Mouse (Mus musculus): Measurements from ENCODE around the gene Lemd1.
"Not testable (repeated sequence)": the region's sequence is repeated elsewhere in the genome, so short reads cannot be mapped to it uniquely, and the experiment has no call there.

Gene Lemd1

DNA sequence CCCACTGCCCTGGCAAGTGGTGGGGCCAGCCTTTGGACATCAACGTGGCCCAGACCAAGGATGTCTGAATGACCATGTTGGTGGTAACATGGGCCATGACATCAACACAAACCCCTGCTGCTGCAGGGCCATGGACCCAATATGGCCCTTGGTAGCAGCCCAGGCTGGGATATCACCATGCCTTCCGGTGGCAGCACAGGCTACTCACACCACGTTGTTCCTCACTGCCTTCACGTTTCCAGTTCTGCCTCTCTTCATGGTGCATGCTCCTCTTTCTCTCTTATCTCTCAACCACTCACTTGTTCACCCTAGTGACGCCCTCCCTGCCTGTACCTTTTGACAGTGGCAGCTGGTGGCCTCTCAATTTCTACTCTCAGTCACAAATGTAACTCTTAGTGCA is 53.8 kb downstream of the Lemd1 start:
- no peak for DNase-seq (ENCODE audit: low spot score in 2 of 2)

DNA sequence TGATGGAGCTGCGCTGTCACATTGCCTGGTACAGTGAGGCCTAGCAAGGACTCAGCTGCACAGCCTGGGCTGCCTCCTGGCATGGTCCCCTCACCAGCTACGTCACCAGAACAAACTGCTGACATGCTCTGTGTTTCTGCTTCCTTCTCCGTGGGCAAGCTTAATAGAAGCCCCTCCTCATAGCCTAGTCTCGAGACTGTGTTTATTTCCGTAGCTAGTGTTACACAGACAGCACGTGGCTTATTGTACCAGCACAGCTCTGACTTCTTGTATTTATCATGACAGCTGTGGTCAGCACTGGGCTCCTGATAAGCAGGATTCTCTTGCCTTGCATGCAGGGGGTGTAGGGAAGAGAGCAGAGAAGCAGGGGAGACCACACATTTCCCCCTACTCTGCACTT is 54.9 kb downstream of the Lemd1 start:
- DNase-seq (ENCODE audit: low spot score in 2 of 2), result no peak

DNA sequence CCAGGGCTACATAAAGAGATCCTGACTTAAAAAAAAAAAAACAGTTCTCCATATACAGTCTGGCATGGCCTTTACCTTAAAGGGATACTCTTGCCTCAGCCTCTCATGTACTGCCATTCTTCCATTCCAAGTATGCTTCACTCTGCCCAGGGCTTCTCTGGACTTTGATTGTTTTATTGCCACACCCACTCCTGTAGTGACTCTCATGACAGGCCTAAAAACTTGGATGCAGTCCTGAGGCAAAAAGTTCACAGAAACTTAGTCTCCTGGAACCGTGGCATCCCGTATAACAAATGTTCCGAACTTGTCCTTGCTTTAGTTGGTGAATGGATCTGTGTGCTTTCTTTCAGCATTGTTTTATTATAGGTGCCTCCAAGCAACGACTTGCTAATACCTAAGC is 55.4 kb downstream of the Lemd1 start:
- DNase-seq (ENCODE audit: low spot score in 2 of 2), result no peak

DNA sequence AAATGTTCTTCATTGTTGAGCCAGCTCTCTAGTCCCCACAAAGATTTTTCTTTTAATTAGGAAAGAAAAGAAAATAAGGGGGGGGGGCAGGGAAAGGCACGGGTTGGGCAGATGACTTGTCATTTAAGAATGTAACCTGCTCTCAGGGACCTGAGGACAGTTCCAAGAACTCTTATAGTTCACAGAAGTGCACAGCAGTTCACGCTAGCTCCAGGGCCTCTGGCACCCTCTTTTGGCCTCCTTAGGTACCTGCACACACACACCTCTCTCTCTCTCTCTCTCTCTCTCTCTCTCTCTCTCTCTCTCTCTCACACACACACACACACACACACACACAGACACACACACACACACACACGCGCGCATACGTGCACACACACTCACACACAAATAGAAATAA is 63.2 kb downstream of the Lemd1 start:
- no peak for DNase-seq (ENCODE audit: low spot score in 2 of 2)

DNA sequence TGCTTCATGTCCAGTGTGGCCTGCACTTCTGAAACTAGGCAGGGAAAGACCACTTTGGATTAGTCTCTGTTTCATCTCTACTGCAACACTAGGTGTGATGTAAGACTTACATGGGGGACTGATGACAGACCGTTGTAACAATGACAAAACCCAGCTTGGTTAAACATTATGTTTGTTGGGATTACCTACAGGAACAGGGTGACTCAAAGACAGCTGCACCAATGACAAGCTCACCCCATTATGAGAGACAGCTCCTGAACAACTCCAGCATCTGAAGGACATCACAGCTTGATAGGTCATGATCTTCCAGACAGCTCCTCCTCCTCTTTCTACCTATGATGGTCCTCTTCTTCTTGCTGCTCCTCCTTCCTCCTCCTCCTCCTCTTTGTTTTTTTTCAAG is 69.1 kb downstream of the Lemd1 start:
- no peak for DNase-seq (ENCODE audit: low spot score in 2 of 2)

DNA sequence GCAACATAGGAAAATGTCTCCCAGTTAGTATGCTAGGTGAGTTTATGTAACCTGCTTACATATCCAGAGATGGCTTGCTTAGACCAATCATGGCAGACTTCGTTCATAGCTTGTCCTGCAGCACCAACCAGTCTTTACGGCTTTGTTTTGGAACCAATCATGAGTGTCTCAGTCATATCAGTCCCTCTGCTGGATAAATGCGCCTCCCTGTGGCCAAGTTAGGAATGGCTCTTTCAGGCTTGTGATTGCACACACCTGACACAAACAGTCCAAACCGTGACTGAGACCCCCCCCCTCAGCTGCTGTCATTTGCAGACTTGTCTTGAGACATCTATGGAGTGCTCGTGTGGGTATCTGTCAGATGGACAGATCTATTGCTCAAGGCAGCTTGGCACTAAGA is 69.8 kb downstream of the Lemd1 start:
- no peak for DNase-seq (ENCODE audit: low spot score in 2 of 2)

DNA sequence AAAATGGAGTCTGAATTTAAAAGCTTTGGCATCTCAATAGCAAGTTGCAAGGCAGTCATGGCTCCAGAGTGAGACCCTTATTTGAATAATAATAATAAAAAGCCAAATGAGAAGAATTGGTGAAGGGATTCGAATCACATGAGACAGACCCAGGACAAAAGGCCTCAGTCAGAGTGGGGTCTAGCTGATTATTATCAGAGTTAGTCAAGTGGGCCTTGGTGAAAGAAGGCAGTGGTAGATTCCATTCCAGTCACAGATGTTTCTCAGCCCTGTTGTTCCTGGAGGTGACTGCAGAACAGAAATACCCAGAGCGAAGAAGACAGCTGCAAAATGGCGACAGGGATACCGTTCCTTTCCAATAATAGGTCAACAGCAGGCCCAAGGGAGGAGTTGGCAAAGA is 72.4 kb downstream of the Lemd1 start:
- DNase-seq (ENCODE audit: low spot score in 2 of 2), result no peak

DNA sequence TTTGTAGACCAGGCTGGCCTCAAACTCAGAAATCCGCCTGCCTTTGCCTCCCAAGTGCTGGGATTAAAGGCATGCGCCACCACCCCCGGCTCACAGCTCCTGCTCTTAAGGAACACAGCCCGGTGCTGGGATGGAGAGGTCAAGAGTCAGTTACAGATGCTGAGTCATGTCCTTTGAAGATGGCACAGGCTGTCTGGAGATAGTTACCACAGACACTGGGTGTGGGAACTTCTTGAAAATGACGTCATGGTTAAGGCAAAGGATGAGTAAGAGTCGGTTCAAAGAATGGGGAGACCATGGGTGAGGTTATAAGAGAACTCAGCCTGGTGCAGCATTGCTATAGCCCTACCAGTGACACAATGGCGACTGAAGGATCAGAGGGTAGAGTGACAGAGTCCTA is 73.3 kb downstream of the Lemd1 start:
- DNase-seq (ENCODE audit: low spot score in 2 of 2), result no peak

DNA sequence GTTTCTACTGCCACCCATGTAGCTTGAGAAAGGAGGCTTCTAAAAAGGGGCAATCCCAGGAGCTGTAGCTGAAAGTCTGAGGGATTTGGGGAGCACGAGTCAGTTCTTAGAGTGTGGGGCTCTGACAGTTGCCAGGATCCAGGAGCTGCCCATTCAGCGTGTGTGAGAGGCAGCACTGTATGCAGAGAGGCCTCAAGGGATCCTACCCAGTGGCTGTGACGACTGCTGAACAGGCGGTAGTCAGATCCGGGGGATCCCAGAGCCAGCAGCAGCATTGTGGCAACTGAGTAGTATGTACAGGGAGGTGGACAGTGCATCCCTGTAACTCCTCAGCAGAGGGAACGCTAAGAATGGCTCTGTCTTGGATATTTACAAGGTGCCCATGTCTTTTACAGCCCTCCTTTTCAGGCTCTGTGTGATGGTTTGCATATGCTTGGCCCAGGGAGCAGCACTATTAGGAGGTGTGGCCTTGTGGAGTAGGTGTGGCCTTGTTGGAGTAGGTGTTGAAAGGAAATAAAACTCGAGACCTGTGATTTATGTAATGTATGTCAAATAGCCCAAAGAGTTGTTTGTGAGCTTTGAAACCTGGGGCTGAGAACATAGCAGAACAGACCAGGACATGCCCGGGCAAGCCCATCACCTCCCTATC is 74.1 kb downstream of the Lemd1 start:
- no peak for DNase-seq (ENCODE audit: low spot score in 2 of 2)

DNA sequence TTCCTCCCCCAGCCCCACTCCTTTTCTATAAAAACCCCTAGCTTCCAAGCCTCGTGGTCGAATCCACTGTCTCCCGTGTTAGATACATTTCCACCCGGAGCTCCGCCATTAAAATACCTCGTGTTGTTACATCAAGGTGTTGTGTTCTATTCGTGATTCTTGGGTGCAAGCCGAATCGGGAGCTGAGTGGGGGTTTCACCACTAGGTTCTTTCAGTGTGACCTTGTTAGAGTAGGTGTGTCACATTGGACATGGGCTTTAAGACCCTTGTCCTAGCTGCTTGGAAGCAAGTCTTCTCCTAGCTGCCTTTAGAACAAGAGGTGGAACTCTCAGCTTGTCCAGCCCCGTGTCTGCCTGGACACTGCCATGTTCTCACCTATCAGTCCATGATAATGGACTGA is 74.7 kb downstream of the Lemd1 start:
- no peak for DNase-seq (ENCODE audit: low spot score in 2 of 2)

DNA sequence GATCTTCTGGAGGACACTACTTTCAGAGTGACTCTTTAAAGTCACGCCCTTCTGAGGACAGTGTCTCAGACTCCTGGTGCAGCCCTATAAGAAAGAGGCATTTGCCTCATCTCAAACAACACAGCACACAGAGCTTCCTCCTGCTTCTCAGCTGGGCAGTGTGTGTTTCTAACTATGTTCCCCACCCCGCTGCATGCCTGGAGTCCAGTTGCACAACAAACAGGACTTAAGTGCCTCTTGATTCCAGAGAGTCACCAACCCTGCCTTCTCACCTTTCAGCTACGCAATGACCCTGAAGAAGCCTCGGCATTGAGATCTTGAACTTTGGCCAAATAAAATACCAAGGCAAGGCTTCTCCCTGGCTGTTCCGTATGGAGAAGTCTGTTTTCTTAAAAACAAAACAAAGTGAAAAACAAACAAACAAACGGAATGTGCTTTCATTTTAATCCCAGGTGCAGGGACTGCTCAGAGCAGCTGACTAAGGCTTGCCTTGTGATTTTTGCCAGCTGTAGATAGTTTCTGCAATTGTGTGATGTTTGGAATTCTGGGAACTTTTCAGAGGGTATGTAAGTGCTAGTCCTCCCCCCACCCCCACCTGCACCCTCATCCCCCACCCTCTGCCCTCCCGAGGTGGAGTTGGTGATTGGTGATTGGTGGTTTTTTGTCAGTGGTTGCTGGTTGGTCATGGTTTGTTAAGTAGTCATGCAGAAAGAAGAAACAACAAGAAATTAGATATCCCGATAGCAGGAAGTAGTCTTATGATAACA is 75.7 kb downstream of the Lemd1 start:
- DNase-seq (ENCODE audit: low spot score in 2 of 2), result no peak

DNA sequence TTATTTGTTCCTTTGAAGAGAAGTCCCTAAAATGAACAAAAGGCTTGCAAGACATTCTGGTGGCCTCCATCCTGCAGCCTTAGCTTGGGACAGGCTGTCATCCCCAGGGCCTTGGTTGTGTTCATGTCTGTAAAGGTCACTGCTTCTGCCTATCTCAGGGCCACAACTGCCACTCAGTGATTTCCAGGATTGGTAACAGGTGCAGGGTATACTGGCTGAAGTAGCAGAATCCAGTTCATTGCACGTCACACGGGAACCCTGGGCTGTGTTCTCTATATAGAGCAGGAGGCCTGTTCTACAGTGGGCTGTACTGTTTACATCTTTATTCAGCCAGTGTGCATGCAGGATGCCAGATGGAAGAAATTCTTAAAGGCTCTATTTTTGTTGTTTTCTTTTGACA is 76.7 kb downstream of the Lemd1 start:
- peak in 1 of 2 experiments; percentile 37 for DNase-seq (ENCODE audit: low spot score in 2 of 2)

DNA sequence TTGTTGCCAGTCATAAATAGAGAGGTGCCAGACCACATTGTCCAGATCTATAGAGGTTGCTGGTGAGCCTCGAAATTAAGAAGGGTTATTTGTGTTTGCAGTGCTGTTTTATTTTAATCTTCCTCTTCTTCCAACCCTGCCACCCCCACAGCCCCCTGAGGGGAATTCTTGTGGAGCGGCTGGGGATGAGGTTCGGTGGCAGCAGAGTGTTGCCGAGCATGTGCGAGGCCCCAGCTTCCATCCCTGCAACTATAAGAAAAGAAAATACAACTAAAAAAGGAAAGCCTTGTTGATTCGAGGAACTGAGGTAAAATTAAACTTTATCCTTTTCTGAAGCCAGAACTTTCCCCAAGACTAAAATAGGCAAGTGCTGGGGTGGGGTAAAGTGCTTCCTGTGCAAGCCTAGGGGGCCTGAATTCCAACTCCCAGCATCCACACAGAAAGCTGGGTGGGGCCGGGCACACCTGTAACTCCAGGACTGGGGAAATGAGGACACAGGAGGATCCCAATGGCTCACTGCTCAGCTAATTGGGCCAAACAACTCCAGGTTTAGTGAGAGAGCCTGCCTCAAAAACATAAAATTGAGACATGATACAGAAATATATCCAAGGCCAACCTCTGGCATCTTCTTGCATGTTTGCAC is 77.3 kb downstream of the Lemd1 start:
- peak; percentile 17 to 50 for DNase-seq (ENCODE audit: low spot score in 2 of 2)

DNA sequence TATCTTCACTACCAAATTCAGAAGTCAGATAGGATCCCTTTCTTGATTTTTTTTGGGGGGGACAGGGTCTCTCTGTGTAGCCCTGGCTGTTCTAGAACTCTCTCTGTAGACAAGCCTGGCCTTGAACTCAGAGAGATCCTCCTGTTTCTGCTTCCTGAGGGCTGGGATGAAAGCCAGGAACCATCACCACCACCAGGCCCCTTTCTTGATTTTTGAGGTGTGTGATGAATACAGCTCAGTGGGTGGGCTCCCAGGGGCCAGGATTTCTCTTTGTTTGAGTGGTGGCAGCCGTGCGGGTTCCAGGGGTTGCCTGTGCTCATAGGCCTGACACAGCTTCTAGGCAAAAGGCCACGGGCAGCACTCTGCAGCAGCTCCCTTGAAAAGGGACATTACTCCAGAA is 80.0 kb downstream of the Lemd1 start:
- no peak for DNase-seq (ENCODE audit: low spot score in 2 of 2)

DNA sequence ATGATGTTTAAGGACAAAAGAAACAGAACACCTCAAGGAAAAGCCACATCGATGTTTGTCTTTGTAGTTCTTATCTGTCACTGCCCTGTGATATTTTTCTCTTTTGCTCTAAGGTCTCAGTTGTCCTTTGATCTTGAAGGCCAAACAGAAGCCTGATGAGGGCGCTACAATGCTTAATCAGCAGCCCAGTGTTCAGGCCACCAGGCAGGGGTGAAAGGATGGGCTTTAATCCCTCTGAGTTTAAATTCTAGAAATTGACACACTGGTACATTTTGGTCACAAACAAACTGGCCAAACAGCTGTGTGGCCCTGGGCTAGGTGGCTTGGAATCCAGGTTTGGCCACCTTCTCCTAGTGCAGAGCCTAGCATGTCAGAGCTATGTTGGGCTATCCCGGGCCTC is 85.5 kb downstream of the Lemd1 start:
- DNase-seq (ENCODE audit: low spot score in 2 of 2), result no peak

DNA sequence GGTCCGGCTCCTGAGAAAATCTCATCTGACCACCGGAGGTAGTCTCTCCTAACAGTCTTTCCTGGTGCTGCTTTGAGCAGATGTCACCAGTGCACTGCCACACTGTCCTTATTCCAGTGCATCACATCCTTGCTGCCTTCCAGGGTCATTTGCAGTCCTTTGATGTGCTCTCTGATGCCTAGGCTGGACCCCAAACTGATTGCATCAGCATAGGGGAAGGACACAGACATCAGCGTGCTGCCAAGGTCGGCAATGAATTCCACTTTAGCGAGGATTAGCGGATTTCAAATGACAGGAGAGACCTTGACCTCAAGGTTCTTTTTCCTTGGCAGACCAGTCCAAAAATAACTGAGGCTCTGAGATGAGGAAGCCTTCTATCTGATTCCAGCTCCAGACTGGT is 85.9 kb downstream of the Lemd1 start:
- no peak for DNase-seq (ENCODE audit: low spot score in 2 of 2)

DNA sequence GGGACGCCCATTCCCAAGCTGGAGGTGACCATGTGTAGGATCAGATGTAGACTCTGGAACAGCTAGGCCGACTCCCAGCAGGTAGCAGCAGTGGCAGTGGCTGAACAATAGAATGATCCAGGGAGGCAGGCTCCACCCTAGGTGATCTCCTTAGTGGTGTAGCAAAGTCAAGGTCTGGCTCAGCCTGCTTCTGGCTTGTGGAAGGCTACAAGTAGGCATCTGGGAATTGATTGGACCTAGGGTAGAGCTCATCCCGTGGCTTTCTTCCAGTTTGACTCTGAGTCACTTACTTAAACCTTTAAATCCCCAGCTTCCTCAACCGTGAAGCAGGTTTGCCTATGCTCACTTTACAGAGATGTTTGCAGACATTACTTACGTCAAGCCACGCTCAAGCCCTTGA is 89.4 kb downstream of the Lemd1 start:
- not testable (repeated sequence) for DNase-seq (ENCODE audit: low spot score in 2 of 2)

DNA sequence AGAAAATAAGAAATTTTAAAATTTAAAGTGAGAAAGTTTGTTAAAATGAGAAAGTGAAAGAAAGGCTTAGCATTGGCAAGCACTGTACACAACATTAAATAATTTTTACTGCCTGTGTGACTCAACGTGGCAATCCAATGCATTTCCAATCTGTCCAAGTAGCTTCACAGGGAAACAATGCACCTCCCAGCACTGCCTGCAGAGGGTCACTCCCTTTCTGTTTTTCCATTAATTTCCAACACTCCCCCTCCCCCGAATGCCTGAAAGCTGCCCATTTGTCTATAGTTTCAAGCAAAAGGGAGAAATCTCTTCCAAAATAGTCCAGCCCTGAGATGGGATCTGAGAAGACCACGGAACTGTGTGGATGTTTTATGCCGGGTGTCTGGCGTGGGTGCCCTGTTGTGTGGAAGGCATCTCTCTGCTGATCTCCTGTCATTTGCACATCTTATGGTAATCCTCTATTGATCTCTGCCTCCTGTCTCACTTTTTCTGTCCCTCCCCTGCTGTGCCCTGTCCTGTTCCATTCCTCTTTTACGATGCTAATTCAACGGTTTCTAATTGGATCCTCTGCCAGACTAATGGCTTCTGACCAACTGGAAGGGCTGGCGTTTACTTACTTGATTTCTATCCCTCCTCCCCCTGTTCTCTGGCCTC is 90.4 kb downstream of the Lemd1 start:
- DNase-seq (ENCODE audit: low spot score in 2 of 2), result no peak

DNA sequence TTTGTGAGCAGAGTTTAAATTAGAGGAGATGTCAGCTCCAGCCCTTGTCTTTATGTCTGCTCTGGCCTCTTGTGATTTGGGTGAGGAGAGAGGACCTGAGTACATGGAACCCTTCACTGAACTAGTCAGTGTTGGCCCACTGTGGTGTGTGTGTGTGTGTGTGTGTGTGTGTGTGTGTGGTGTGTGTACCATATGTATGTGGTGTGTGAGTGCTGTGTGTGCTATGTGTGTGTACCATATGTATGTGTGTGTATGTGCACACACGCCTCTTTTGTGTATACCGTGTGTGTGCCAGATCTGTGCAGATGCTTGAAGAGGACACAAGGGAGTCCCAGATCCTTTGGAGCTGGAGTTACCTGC is 90.9 kb downstream of the Lemd1 start:
- DNase-seq (ENCODE audit: low spot score in 2 of 2), result no peak

DNA sequence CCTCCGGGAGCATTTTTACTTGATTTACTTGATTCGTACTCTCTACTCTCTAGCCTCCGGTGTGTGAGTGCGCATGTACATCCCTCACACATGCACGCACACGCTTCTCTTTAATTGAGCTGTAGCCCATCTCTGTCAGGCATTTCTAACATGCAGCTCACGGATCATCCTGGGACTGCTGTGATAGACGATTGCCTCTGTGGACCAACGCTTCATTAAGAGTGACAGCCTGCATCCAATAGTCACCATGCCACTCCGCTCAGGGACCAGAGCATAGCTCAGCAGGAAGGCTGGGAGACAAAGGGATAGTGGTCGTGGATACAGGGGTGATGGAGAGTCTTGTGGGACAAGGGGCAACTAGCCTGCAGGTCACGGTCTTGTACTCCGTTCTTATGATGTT is 91.8 kb downstream of the Lemd1 start:
- DNase-seq (ENCODE audit: low spot score in 2 of 2), result no peak

DNA sequence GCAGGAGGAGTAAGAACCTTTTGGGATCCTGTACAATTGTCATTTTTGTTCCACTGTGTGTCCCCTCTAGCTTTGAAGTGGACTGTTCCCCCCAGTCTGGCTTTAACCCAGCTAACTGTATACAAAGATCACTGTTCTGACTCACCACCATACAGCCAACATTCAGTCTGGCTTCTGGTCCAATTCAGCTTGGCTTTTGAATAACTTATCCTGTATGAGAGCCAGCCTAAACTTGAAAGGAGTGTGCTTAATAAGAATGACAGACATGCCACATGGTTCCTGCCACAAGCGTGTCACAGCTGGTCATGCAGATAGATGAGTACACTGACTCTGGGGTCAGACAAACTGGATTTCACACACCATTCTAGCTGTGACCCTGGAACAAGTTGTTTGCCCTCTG is 95.5 kb downstream of the Lemd1 start:
- no peak for DNase-seq (ENCODE audit: low spot score in 2 of 2)

DNA sequence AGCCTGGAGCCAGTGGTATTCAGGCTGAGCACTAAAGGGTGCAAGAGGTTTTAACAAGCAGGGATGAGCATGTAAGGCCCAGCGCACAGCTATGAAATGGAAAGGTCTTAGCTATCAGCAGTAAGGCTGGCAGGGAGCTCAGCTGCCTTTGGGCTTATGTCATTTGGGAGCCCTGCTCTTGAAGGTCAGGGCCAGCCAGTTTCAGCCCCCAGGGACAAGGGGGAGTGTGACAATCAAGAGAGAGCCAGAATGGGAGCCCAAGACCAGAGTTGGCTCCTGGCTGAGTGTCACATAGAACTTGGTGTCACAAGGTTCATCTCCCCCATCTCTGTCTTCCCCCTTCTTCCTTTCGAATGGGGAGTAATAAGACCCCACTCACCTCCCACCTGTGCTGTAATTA is 96.2 kb downstream of the Lemd1 start:
- DNase-seq (ENCODE audit: low spot score in 2 of 2), result no peak

DNA sequence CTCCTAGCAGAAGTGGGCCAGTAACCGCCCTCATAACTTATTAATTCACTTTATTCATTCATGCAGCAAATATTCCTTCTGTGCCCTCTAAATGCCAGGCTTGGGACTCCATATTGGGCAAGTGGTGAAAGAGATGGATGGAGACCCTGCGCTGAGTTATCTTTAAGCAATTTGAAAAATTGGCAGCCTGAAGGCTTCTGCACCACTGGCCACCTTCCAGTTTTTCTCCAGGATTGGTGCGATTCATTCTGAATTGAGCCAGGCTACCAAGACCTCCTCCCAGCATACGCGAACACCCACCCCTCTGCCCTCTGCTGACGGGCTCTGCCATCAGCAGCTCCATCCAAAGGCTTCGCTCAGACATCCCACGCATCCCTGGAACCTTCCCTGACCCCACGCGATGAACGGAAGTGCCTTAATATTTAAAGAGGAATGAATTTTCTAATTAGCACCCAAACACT is 96.8 kb downstream of the Lemd1 start:
- no peak for DNase-seq (ENCODE audit: low spot score in 2 of 2)

Measured in frontal cortex, postnatal 36 days (tissue).